In genomic region chr8:126669919-126670318, GRCm38 (mm10) we compare ENCODE assay signal across 17 mouse cellular contexts.
DNase-seq lines count a peak whose midpoint lies in the region; ATAC-seq and TF ChIP-seq lines count a peak whose summit lies in the region.
"Had no signal": no experiment of that assay in that cellular context is flagged by ENCODE, and none has a peak within 500 bp of the region (broad histone marks: within the 10 kb centered on the region; RNA-seq: fewer than 3 reads in every experiment).

No protein-coding gene starts in this region.

- H3K4me1 ChIP-seq in heart, embryonic 10.5 days: peaks cover 52% of the 10 kb centered on the region
- peaks cover 49% of the 10 kb centered on the region for H3K4me1 ChIP-seq in hindbrain, embryonic 15.5 days (replicated peaks)
- peaks cover 27% of the 10 kb centered on the region for H3K4me1 ChIP-seq in hindbrain, postnatal 0 days (ENCODE audit: insufficient read depth, low read length)
- H3K4me1 ChIP-seq in stomach, embryonic 15.5 days: peaks cover 31% of the 10 kb centered on the region
- H3K4me1 ChIP-seq in stomach, postnatal 0 days (replicated peaks; ENCODE audit: control insufficient read depth, insufficient read depth): peaks cover 20% of the 10 kb centered on the region

- no peaks in the 10 kb centered on the region for H3K27me3 ChIP-seq in heart, embryonic 10.5 days (ENCODE audit: insufficient read depth, poor library complexity, severe bottlenecking)
- no peaks in the 10 kb centered on the region for H3K27me3 ChIP-seq in hindbrain, embryonic 15.5 days
- no peaks in the 10 kb centered on the region for H3K27me3 ChIP-seq in hindbrain, postnatal 0 days (ENCODE audit: insufficient read depth, low read length)
- no peaks in the 10 kb centered on the region for H3K27me3 ChIP-seq in stomach, embryonic 15.5 days (replicated peaks)
- no peaks in the 10 kb centered on the region for H3K27me3 ChIP-seq in stomach, postnatal 0 days (ENCODE audit: control insufficient read depth, insufficient read depth, low read length)
- H3K27me3 ChIP-seq: forebrain, embryonic 15.5 days; hindbrain, embryonic 13.5 days had no signal

- no peak overlapping the region for H3K4me3 ChIP-seq in heart, embryonic 10.5 days
- H3K4me3 ChIP-seq in hindbrain, embryonic 15.5 days: no peak overlapping the region
- H3K4me3 ChIP-seq in hindbrain, postnatal 0 days (ENCODE audit: low read length): no peak overlapping the region
- H3K4me3 ChIP-seq in stomach, embryonic 15.5 days (replicated peaks): no peak overlapping the region
- no peak overlapping the region for H3K4me3 ChIP-seq in stomach, postnatal 0 days (ENCODE audit: low read depth, low read length)
- H3K4me3 ChIP-seq: erythroblast, embryonic 14.5 days; forebrain, embryonic 15.5 days; hindbrain, embryonic 13.5 days had no signal

- WGBS in heart, embryonic 10.5 days: 94% methylated on average over 9 of the region's 9 CpGs
- WGBS in hindbrain, embryonic 15.5 days: 87% methylated on average over 9 of the region's 9 CpGs
- WGBS in hindbrain, postnatal 0 days: 78% methylated on average over 9 of the region's 9 CpGs
- WGBS in stomach, embryonic 15.5 days: 89% methylated on average over 9 of the region's 9 CpGs
- WGBS in stomach, postnatal 0 days: 74% methylated on average over 9 of the region's 9 CpGs

- no peak for TF ChIP-seq EP300 in stomach, postnatal 0 days (optimal IDR thresholded peaks at IDR 0.05)

- H3K4me2 ChIP-seq in hindbrain, embryonic 15.5 days: no peak overlapping the region
- no peak overlapping the region for H3K4me2 ChIP-seq in hindbrain, postnatal 0 days (ENCODE audit: low read depth, low read length)
- H3K4me2 ChIP-seq in stomach, embryonic 15.5 days: no peak overlapping the region
- no peak overlapping the region for H3K4me2 ChIP-seq in stomach, postnatal 0 days (replicated peaks; ENCODE audit: low read depth)
- H3K4me2 ChIP-seq: forebrain, embryonic 15.5 days; hindbrain, embryonic 13.5 days had no signal

- H3K27ac ChIP-seq in heart, embryonic 10.5 days: peak overlapping the region; percentile 62
- H3K27ac ChIP-seq in hindbrain, embryonic 15.5 days (replicated peaks): 0 out of 2 replicates have a peak overlapping the region, but pooled peaks have one; percentile 94
- H3K27ac ChIP-seq in hindbrain, postnatal 0 days: no peak overlapping the region
- 0 out of 2 replicates have a peak overlapping the region, but pooled peaks have one; percentile 18 for H3K27ac ChIP-seq in stomach, embryonic 15.5 days
- no peak overlapping the region; the same call in 1 of the 2 replicates for H3K27ac ChIP-seq in stomach, postnatal 0 days (replicated peaks)
- H3K27ac ChIP-seq: hindbrain, embryonic 13.5 days had no signal

- no peaks in the 10 kb centered on the region for H3K36me3 ChIP-seq in heart, embryonic 10.5 days
- no peaks in the 10 kb centered on the region for H3K36me3 ChIP-seq in hindbrain, embryonic 15.5 days
- H3K36me3 ChIP-seq in hindbrain, postnatal 0 days (ENCODE audit: insufficient read depth, low read length): no peaks in the 10 kb centered on the region
- no peaks in the 10 kb centered on the region for H3K36me3 ChIP-seq in stomach, embryonic 15.5 days
- H3K36me3 ChIP-seq in stomach, postnatal 0 days (ENCODE audit: control insufficient read depth, insufficient read depth, low read length): no peaks in the 10 kb centered on the region
- H3K36me3 ChIP-seq: forebrain, embryonic 15.5 days; hindbrain, embryonic 13.5 days had no signal

- H3K9ac ChIP-seq in hindbrain, embryonic 15.5 days: no peak overlapping the region
- no peak overlapping the region for H3K9ac ChIP-seq in hindbrain, postnatal 0 days (replicated peaks; ENCODE audit: low read length)
- no peak overlapping the region for H3K9ac ChIP-seq in stomach, embryonic 15.5 days
- H3K9ac ChIP-seq in stomach, postnatal 0 days (ENCODE audit: low read length): no peak overlapping the region
- H3K9ac ChIP-seq: forebrain, embryonic 15.5 days; hindbrain, embryonic 13.5 days had no signal

- ATAC-seq in hindbrain, embryonic 15.5 days (ENCODE audit: low FRiP score, low read depth): no peak
- ATAC-seq in hindbrain, postnatal 0 days: no peak
- no peak for ATAC-seq in stomach, embryonic 15.5 days (ENCODE audit: insufficient read depth, low FRiP score, low read depth)
- ATAC-seq in stomach, postnatal 0 days (ENCODE audit: low FRiP score, low TSS enrichment): no peak
- no peak for ATAC-seq in inflammation-experienced regulatory T-cells, adult 6 months
- ATAC-seq: forebrain, embryonic 15.5 days had no signal

- no peak for TF ChIP-seq CTCF in hindbrain, postnatal 0 days (IDR thresholded peaks at IDR 0.05; ENCODE audit: low read depth)
- no peak for TF ChIP-seq CTCF in stomach, postnatal 0 days (IDR thresholded peaks at IDR 0.05; ENCODE audit: low read depth)

- no peak for DNase-seq in heart, embryonic 10.5 days (ENCODE audit: low spot score)
- no peak for DNase-seq in heart, adult 9 months (ENCODE audit: low spot score in 2 of 2)
- DNase-seq in hindbrain, postnatal 0 days (ENCODE audit: low spot score): no peak
- no peak for DNase-seq in stomach, postnatal 0 days (ENCODE audit: low spot score)
- DNase-seq: adrenal gland, postnatal 36 days; cerebellum, adult 11-12 months; cerebellum, postnatal 36 days; kidney, adult 18-20 months; kidney, postnatal 10 days; liver; right cerebral cortex, postnatal 25 days had no signal

- H3K9me3 ChIP-seq in heart, embryonic 10.5 days: no peaks in the 10 kb centered on the region
- no peaks in the 10 kb centered on the region for H3K9me3 ChIP-seq in hindbrain, embryonic 15.5 days
- H3K9me3 ChIP-seq in hindbrain, postnatal 0 days (ENCODE audit: low read length): no peaks in the 10 kb centered on the region
- H3K9me3 ChIP-seq in stomach, embryonic 15.5 days: no peaks in the 10 kb centered on the region
- no peaks in the 10 kb centered on the region for H3K9me3 ChIP-seq in stomach, postnatal 0 days (ENCODE audit: control insufficient read depth, low read length)
- H3K9me3 ChIP-seq: forebrain, embryonic 15.5 days; hindbrain, embryonic 13.5 days had no signal

Comparison
In these comparisons a context has a peak if more than half of its experiments do, and no peak if none do; other contexts are left out.
1. H3K27ac ChIP-seq: peak in heart, embryonic 10.5 days (single experiment), hindbrain, embryonic 15.5 days (single experiment) and stomach, embryonic 15.5 days (single experiment); none in hindbrain, postnatal 0 days (single experiment) and stomach, postnatal 0 days (single experiment).